Mouse (Mus musculus): ENCODE results near the gene Hmgb1. TPM values are rescaled to one million over a fixed set of nuclear protein-coding genes. Genes with fewer than 3 reads are reported as not detected.

Gene Hmgb1
- polyA plus RNA-seq, 1 experiment from 2014 or later: 1,454 TPM

DNA sequence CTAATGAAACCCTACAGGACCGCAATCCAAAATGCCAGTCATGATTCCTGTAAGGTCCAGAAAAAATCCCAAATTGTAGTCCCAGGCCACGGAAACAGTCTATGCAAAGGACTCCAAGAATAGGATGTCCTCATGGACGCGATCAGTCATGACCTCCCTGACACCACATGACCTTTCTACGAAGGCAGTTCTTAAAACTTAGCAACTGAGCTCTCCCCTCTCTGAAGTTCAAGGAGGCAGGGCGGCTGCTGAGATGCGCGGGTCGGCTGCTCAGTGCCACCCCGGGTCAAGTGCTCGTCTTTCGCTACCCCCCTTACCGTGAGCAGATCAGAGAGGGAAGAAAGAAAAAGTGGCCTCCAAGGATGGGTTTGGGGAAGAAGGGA lies 577 bp downstream of the Hmgb1 start:
- no peaks in the 10 kb centered on the region for H3K9me3 ChIP-seq
- peak overlapping the region; percentile 94 for H3K27ac ChIP-seq (replicated peaks)
- H3K27me3 ChIP-seq: no peaks in the 10 kb centered on the region
- under 1% methylated on average over 13 of the region's 13 CpGs for WGBS
- peak overlapping the region; percentile 63 for H3K4me2 ChIP-seq (replicated peaks)
- peaks cover 2% of the 10 kb centered on the region; the same call in 1 of the 2 replicates for H3K36me3 ChIP-seq
- H3K4me3 ChIP-seq: peak overlapping the region; percentile 80
- H3K4me1 ChIP-seq: peaks cover 23% of the 10 kb centered on the region
- no peak for ATAC-seq (ENCODE audit: low FRiP score, low read depth)
- peak overlapping the region; percentile 84 for H3K9ac ChIP-seq (replicated peaks)

DNA sequence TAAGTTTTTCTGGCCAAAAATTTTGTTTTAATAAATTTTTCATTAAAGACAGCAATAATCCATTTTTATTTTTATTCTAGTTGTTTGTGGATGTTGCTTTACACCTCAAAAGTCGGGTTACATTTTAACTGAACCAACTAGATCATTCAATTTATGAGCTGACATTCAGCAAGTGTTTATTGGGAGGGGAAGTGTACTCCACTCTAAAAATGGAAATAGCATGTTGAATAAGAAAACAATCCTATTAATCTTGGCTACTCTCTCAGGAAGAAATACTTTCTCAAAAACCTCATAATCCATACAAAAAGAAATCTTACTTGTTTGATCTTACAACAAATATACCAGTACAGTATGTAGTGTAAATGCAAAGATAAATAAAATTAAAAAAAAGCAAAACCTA lies 1.2 kb downstream of the Hmgb1 start:
- no peak for ATAC-seq (ENCODE audit: low FRiP score, low read depth)
- Histone ChIP-seq H3K27ac (replicated peaks) (0 out of 2 replicates have a peak overlapping the region, but pooled peaks have one; percentile 94), H3K4me3 (peak overlapping the region; percentile 80), H3K9me3 (no peaks in the 10 kb centered on the region), H3K36me3 (no peaks in the 10 kb centered on the region), H3K4me2 (replicated peaks) (peak overlapping the region; percentile 63), H3K27me3 (no peaks in the 10 kb centered on the region), H3K9ac (replicated peaks) (peak overlapping the region; percentile 84), H3K4me1 (peaks cover 23% of the 10 kb centered on the region)
- WGBS: 67% methylated on average over 1 of the region's 1 CpGs

DNA sequence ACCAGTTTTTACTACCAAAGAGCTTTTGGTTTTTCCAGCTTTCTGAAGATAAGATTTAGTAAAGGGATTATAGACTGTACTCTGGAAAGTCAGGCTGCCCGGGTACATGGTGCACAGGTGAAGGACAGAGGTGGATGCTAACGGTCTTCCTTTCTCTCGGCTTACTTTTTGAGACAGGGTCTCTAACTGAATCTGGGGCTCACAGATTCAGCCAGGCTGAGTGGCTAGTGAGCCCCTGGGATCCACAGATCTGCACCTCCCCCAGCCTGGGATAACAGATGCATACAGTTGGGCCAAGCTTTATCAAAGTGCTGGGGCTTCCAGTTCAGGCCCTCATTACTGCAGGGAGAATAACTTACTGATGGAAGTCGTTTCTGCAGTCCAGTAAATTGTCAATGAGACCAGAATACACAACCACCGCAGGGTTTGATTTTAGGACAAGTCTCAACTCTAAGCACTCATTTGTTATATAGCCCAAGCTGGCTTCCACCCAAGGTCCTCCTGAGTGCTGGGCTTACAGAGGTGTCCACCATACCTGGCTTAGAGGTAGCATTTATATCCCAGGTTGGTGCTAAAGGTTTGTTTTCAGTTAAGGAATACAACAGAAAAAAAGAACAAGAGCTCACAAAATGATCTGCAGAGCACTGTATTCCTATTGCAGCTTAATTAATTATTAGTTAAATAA lies 2.0 kb downstream of the Hmgb1 start:
- Histone ChIP-seq H3K4me3 (no peak overlapping the region), H3K4me2 (replicated peaks) (no peak overlapping the region), H3K27me3 (no peaks in the 10 kb centered on the region), H3K27ac (replicated peaks) (no peak overlapping the region), H3K36me3 (no peaks in the 10 kb centered on the region), H3K9me3 (no peaks in the 10 kb centered on the region), H3K9ac (replicated peaks) (no peak overlapping the region), H3K4me1 (peaks cover 23% of the 10 kb centered on the region)
- 87% methylated on average over 5 of the region's 5 CpGs for WGBS
- ATAC-seq (ENCODE audit: low FRiP score, low read depth): no peak

DNA sequence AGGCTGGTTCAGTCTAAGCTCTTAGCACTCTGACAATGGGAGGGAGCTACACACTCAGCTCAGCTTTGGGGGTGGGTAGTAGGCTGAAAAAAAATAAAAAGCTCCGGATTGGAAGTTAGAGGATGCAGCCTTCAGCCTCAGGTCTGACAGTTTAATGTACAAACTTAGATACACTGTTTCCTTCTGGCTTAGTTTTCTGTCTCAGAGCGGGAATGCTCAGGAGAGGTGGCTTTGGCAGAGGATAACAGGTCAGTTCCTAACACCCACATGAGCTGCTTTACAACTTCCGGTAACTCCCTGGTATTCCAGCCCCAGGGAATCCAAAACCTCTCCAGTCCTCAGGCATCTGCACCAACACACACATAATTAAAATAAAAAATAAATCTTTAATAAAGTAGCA lies 4.5 kb downstream of the Hmgb1 start:
- Histone ChIP-seq H3K9me3 (no peaks in the 10 kb centered on the region), H3K36me3 (no peaks in the 10 kb centered on the region), H3K4me1 (peaks cover 6% of the 10 kb centered on the region), H3K27me3 (no peaks in the 10 kb centered on the region), H3K4me3 (no peak overlapping the region), H3K27ac (replicated peaks) (no peak overlapping the region), H3K4me2 (replicated peaks) (no peak overlapping the region), H3K9ac (replicated peaks) (no peak overlapping the region)
- ATAC-seq (ENCODE audit: low FRiP score, low read depth): no peak
- 90% methylated on average over 3 of the region's 3 CpGs for WGBS

DNA sequence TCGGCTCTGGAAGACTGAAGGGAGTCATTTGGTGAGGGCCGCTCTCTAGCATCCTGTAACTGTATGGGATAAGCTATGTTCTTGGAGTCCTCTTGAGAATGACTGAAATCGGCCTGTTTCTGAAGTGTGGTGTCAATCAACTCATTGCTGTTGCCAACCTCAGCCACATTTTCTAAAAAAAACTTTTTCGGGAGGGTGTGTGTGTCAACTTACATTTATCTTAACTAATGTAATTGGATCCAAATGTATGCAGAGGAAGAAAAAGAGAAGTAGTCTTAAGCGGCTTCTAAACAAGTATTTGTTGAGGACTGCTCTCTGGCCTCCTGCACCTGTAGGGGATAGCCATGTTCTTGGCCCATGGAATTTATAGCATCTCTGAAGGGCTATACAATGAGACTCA lies 6.2 kb downstream of the Hmgb1 start:
- H3K4me1 ChIP-seq: peaks cover 6% of the 10 kb centered on the region
- no peak for ATAC-seq (ENCODE audit: low FRiP score, low read depth)
- 87% methylated on average over 5 of the region's 5 CpGs for WGBS
- no peak overlapping the region for H3K9ac ChIP-seq (replicated peaks)
- no peaks in the 10 kb centered on the region for H3K36me3 ChIP-seq
- H3K27ac ChIP-seq (replicated peaks): no peak overlapping the region
- no peak overlapping the region for H3K4me2 ChIP-seq (replicated peaks)
- no peak overlapping the region for H3K4me3 ChIP-seq
- no peaks in the 10 kb centered on the region for H3K9me3 ChIP-seq
- H3K27me3 ChIP-seq: no peaks in the 10 kb centered on the region

DNA sequence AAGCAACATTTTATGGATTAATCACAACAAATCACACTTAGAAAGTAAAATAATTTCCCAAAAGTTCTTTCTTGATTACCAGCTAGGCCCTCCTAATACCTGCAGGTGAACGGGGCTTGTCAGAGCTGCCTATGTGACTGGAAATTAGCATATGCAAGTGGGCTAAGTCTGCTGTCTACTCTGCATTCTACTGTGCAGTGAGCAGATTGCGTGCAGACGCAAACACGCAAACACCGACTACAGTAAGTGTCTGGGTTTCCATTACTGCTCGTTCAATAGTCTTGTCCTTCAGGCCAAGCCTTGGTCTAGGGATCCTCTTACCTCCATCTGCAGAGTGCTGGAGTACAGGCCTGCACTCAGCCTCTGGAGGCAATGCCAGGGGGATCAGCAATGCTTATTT lies 8.6 kb downstream of the Hmgb1 start:
- no peak overlapping the region for H3K27ac ChIP-seq (replicated peaks)
- H3K9me3 ChIP-seq: no peaks in the 10 kb centered on the region
- H3K4me2 ChIP-seq (replicated peaks): no peak overlapping the region
- H3K4me1 ChIP-seq: no peaks in the 10 kb centered on the region
- ATAC-seq (ENCODE audit: low FRiP score, low read depth): no peak
- H3K9ac ChIP-seq (replicated peaks): no peak overlapping the region
- 92% methylated on average over 6 of the region's 6 CpGs for WGBS
- no peaks in the 10 kb centered on the region for H3K27me3 ChIP-seq
- H3K36me3 ChIP-seq: no peaks in the 10 kb centered on the region
- H3K4me3 ChIP-seq: no peak overlapping the region

DNA sequence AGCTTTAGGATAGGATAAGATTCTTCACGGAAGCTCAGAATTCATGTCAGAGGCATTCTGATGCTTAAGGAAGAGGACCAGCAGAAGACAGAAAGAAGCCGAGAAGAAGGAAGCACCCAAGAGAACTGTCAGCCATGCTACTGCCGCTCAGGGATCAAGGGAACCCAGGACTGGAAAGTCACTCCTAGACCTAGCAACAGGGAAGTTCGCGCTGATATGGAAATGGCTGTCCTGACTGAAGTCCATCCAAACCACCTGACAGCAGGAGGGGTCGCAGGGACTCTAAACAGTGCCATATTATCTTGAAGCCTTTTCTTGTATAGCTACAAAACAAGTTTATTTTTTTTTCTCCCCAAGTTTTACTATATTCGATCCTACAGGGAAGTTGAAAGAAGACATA lies 9.8 kb downstream of the Hmgb1 start:
- ATAC-seq (ENCODE audit: low FRiP score, low read depth): no peak
- no peaks in the 10 kb centered on the region for H3K36me3 ChIP-seq
- WGBS: 85% methylated on average over 7 of the region's 7 CpGs
- no peak overlapping the region for H3K27ac ChIP-seq (replicated peaks)
- H3K9me3 ChIP-seq: no peaks in the 10 kb centered on the region
- no peak overlapping the region for H3K9ac ChIP-seq (replicated peaks)
- H3K4me3 ChIP-seq: no peak overlapping the region
- no peak overlapping the region for H3K4me2 ChIP-seq (replicated peaks)
- no peaks in the 10 kb centered on the region for H3K4me1 ChIP-seq
- H3K27me3 ChIP-seq: no peaks in the 10 kb centered on the region

DNA sequence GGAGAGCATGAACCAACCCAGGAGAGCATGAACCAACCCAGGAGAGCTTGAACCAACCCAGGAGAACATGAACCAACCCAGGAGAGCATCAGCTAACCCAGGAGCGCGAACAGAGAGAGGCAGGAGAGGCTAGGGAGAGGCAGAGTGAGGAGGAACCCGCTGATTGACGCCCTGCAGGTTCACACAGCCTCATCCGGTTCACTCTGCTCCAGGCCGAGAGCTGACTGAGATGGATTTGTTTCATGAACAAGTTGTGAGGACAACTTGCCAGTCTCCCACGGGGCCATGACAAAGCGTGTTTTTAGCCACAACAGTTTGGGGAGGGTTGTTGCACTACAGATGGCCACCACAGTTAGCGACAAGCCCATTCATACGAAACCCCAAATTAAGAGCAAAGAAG lies 12.0 kb downstream of the Hmgb1 start:
- no peaks in the 10 kb centered on the region for H3K9me3 ChIP-seq
- H3K36me3 ChIP-seq: no peaks in the 10 kb centered on the region
- H3K4me1 ChIP-seq: no peaks in the 10 kb centered on the region
- 79% methylated on average over 10 of the region's 10 CpGs for WGBS
- no peaks in the 10 kb centered on the region for H3K27me3 ChIP-seq
- no peak overlapping the region for H3K4me3 ChIP-seq
- no peak overlapping the region for H3K27ac ChIP-seq (replicated peaks)
- H3K9ac ChIP-seq (replicated peaks): no peak overlapping the region
- no peak overlapping the region for H3K4me2 ChIP-seq (replicated peaks)
- no peak for ATAC-seq (ENCODE audit: low FRiP score, low read depth)

DNA sequence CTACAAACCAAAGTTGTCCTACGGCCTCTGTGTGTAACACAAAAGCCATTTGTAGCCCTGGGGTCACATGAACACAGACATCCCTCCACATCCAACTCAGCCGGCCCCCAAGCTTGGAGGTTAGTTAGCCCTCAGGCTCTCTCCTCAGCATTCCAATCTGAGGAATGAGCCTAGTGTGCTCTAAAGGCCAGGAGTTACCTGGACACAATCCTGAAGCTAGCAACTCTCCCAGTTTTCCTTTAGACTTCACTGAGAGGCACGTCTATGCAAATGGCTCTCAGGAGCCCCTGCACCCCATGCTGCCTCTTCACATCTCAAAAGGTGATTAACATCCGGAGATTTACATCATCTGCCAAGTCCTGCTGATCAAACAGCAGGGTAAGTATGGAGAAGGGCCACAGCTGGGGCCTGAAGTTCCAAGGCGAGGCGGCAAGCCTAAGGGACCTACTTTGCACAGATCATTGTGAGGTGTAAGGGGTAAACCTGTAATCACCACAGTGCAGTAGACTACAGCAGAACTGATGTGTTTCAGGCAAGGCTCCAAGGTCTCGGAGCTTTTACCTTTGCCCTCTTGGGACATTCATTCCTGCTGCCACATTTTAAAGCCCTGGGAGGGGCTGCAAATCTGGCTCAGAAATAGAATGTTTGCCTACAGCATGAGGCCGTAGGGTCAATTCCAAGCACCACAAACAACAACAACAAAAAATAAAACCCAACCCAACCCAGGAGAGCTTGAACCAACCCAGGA lies 13.3 kb downstream of the Hmgb1 start:
- H3K4me2 ChIP-seq (replicated peaks): no peak overlapping the region
- WGBS: 52% methylated on average over 8 of the region's 8 CpGs
- no peak overlapping the region for H3K4me3 ChIP-seq
- H3K27me3 ChIP-seq: no peaks in the 10 kb centered on the region
- H3K27ac ChIP-seq (replicated peaks): no peak overlapping the region
- no peak overlapping the region for H3K9ac ChIP-seq (replicated peaks)
- H3K36me3 ChIP-seq: no peaks in the 10 kb centered on the region
- no peak for ATAC-seq (ENCODE audit: low FRiP score, low read depth)
- no peaks in the 10 kb centered on the region for H3K9me3 ChIP-seq
- no peaks in the 10 kb centered on the region for H3K4me1 ChIP-seq

DNA sequence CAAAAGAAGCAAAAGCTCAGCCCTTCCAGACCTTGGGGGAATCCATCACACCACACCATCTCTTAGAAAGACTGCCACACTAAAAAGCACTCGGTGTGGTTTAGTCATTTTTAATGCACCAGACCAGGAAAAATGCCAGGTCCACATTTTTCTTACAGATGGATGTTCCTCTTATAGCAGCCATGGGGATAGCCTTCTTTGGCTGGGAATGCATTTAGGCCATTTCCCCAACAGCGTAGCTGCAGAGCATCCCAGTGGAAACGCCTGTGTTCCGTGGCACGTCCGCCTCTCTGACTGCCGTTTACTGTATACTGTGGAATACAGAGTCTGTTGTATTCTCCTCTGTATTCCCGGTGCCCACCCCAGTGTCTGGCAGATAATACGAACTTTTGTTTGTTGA lies 15.5 kb downstream of the Hmgb1 start:
- H3K36me3 ChIP-seq: no peaks in the 10 kb centered on the region
- H3K4me3 ChIP-seq: no peak overlapping the region
- no peaks in the 10 kb centered on the region for H3K9me3 ChIP-seq
- H3K27ac ChIP-seq (replicated peaks): no peak overlapping the region
- H3K27me3 ChIP-seq: no peaks in the 10 kb centered on the region
- no peaks in the 10 kb centered on the region for H3K4me1 ChIP-seq
- H3K4me2 ChIP-seq (replicated peaks): no peak overlapping the region
- H3K9ac ChIP-seq (replicated peaks): no peak overlapping the region
- no peak for ATAC-seq (ENCODE audit: low FRiP score, low read depth)
- WGBS: 92% methylated on average over 9 of the region's 9 CpGs

DNA sequence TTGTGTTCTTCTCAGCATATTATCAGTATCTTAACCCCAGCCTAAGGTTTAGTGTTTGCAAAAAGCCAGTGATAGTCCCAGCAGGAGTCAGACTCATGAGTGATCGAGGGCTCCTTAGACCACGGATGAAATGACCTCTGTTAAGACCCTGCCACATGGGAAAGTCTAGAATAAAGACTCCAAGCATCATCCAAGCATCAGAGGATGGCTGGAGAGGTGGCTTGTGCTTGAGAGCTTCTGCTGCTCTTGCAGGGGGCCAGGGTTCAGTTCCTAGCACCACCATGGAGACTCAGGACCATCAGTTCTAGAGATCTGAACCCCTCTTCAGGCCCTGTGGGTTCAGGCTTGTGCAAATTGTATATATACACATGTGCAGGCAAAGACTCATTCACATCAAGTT lies 16.2 kb downstream of the Hmgb1 start:
- ATAC-seq (ENCODE audit: low FRiP score, low read depth): no peak
- H3K9ac ChIP-seq (replicated peaks): no peak overlapping the region
- 83% methylated on average over 2 of the region's 2 CpGs for WGBS
- H3K27ac ChIP-seq (replicated peaks): no peak overlapping the region
- no peak overlapping the region for H3K4me2 ChIP-seq (replicated peaks)
- H3K36me3 ChIP-seq: no peaks in the 10 kb centered on the region
- H3K4me3 ChIP-seq: no peak overlapping the region
- H3K4me1 ChIP-seq: no peaks in the 10 kb centered on the region
- H3K9me3 ChIP-seq: no peaks in the 10 kb centered on the region
- no peaks in the 10 kb centered on the region for H3K27me3 ChIP-seq

DNA sequence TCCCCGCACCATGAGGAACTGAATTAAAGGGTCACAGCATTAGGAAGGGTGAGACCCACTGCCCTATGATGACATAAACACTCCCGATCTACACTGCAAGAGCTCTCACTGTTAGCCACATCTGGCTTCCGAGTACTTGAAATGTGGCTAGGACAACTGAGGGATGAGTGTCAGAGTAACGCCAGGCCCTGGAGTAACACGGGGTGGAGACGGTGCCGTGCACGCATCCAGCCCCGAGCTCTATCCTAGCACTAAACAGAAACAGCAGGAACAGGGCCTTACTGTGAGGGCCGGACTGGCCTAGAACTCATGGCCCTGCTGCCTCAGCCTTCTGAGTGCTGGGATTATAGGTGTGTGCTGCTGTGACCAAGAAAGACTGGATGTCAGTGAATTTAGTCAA lies 18.3 kb downstream of the Hmgb1 start:
- Histone ChIP-seq H3K4me3 (no peak overlapping the region), H3K4me2 (replicated peaks) (no peak overlapping the region), H3K27me3 (no peaks in the 10 kb centered on the region), H3K9me3 (no peaks in the 10 kb centered on the region), H3K9ac (replicated peaks) (no peak overlapping the region), H3K4me1 (no peaks in the 10 kb centered on the region), H3K36me3 (no peaks in the 10 kb centered on the region), H3K27ac (replicated peaks) (no peak overlapping the region)
- no peak for ATAC-seq (ENCODE audit: low FRiP score, low read depth)
- 94% methylated on average over 10 of the region's 10 CpGs for WGBS

Data from midbrain, embryonic 12.5 days (tissue).